Mouse (Mus musculus): ENCODE measurements around the gene Slc2a8.

DNA sequence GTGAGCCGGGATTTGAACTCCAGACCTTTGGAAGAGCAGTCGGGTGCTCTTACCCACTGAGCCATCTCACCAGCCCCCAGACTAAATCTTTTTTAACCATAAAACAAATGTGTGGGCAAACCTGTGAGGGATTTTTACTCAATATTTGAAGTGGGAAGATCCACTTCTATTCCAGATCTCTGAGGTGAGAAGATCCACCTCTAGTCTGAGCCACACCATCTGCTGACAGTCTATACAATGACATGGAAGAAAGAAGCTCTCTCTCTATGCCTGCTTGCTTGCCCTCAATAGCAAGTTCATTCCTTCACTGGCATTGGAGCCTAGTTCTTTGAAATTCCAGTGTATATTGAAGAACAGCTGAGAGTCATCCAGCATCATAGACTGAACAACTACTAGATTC is 17.9 kb upstream of the Slc2a8 start:
- TF ChIP-seq POLR2A (IDR thresholded peaks at IDR 0.05; ENCODE audit: borderline replicate concordance, extremely low read depth, low read depth, low read length): no peak
- TF ChIP-seq CTCF (IDR thresholded peaks at IDR 0.05; ENCODE audit: insufficient read depth, low read length): no peak
